Mouse (Mus musculus) liver, adult (tissue): ENCODE results near the gene G3bp2.
A peak's percentile ranks its signal among the peaks of the same experiment; 100 is the strongest.

Experiments used
- GATA4 ChIP-seq: IDR thresholded peaks from 2 replicates; pipeline ENCODE4 v1.6.1; 2014; ENCODE audit warnings: mild to moderate bottlenecking, low read length; ENCODE audit not compliant: insufficient replicate concordance

The G3bp2 gene

GRCm38 (mm10) chr5:92107282-92107681, 23.8 kb upstream of the G3bp2 start:
- TF ChIP-seq GATA4: no peak

GRCm38 (mm10) chr5:92106327-92107125, 23.0 kb upstream of the G3bp2 start:
- no peak for TF ChIP-seq GATA4

- no peak for TF ChIP-seq GATA4
Observed at GRCm38 (mm10) chr5:92103816-92104415, 20.4 kb upstream of the G3bp2 start.

GRCm38 (mm10) chr5:92103062-92103461, 19.5 kb upstream of the G3bp2 start:
- no peak for TF ChIP-seq GATA4

- TF ChIP-seq GATA4: no peak
Observed at GRCm38 (mm10) chr5:92101601-92102000, 18.1 kb upstream of the G3bp2 start.

GRCm38 (mm10) chr5:92098351-92099109, 15.0 kb upstream of the G3bp2 start:
- TF ChIP-seq GATA4: no peak

- no peak for TF ChIP-seq GATA4
Observed at GRCm38 (mm10) chr5:92097779-92098178, 14.3 kb upstream of the G3bp2 start.

- TF ChIP-seq GATA4: no peak
Observed at GRCm38 (mm10) chr5:92096786-92097185, 13.3 kb upstream of the G3bp2 start.

- TF ChIP-seq GATA4: no peak
Observed at GRCm38 (mm10) chr5:92094062-92094415, 10.5 kb upstream of the G3bp2 start.

GRCm38 (mm10) chr5:92093263-92094061, 9.9 kb upstream of the G3bp2 start:
- TF ChIP-seq GATA4: no peak

GRCm38 (mm10) chr5:92087469-92087868, 4.0 kb upstream of the G3bp2 start:
- no peak for TF ChIP-seq GATA4

- peak; percentile 74; the same call in 1 of the 2 replicates for TF ChIP-seq GATA4
Observed at GRCm38 (mm10) chr5:92085821-92086550, 2.5 kb upstream of the G3bp2 start.

GRCm38 (mm10) chr5:92085246-92085645, 1.7 kb upstream of the G3bp2 start:
- TF ChIP-seq GATA4: no peak

GRCm38 (mm10) chr5:92082821-92083401, 608 bp downstream of the G3bp2 start:
- TF ChIP-seq GATA4: no peak
